In the genomic region with DNA sequence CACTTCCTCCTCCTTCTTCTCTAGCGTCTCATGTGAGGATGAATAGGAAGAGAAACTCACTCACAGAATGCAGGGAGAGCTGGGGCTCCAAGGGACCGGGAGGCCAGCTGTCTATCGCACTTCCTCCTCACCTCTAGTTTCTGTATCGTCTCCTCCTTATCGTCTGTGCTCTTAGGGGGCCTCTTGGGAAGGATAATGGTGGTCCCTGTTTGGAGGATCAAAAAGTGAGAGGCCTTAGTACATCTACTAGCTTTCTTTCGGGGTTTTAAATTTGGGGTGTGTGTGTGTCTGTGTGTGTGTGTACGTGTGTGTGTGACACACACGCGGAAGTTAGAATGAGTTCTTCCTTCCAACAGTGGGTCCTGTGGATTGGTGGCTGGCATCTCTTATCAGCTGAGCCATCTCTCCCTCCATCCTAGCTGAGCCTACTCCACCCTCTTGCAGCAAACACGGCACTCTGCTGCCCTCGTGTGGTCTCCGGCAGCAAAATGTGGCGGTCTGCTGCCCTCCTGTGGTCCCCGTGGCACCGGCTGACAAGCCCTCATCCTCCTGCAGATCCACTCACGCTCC, we compare ENCODE assay signal across 8 mouse cellular contexts. TPM values are rescaled to one million over a fixed set of nuclear protein-coding genes. Genes with fewer than 3 reads are reported as not detected.
DNase-seq lines count a peak whose midpoint lies in the region; ATAC-seq and TF ChIP-seq lines count a peak whose summit lies in the region.

No protein-coding gene starts in this region.

- DNase-seq in ES-E14 (ENCODE audit: low read depth, low spot score): peak; percentile 89
- peak; percentile 91 for DNase-seq in cerebellum, adult 11-12 months
- DNase-seq in heart, postnatal 25 days (ENCODE audit: low spot score): peak; percentile 81
- peak; percentile 91 to 93 for DNase-seq in layer of hippocampus, adult 2 months (ENCODE audit: low spot score in 2 of 2)
- DNase-seq in lung, adult 2 months: peak; percentile 90
- peak; percentile 93 for DNase-seq in testis, postnatal 10 days (ENCODE audit: low spot score)

- H3K4me1 ChIP-seq in ES-E14 (ENCODE audit: control insufficient read depth in 2 of 2, insufficient read depth in 2 of 2, low read length in 2 of 2, poor library complexity in 1 of 2): peaks cover 0 to 29% of the 10 kb centered on the region in 2 experiments; a peak in 3 of 4 replicates
- peaks cover 17% of the 10 kb centered on the region for H3K4me1 ChIP-seq in forebrain, embryonic 15.5 days
- peaks cover 31% of the 10 kb centered on the region for H3K4me1 ChIP-seq in lung, adult 2 months (ENCODE audit: control insufficient read depth, insufficient read depth, low read length)
- H3K4me1 ChIP-seq in neural tube, embryonic 15.5 days: peaks cover 35% of the 10 kb centered on the region

- H3K4me3 ChIP-seq in ES-E14 (ENCODE audit: insufficient read depth in 1 of 2, low read depth in 1 of 2, low read length in 2 of 2, poor library complexity in 1 of 2, severe bottlenecking in 1 of 2): peak overlapping the region in 1 of 2 experiments; percentile 2; a peak in 1 of 4 replicates
- H3K4me3 ChIP-seq in forebrain, embryonic 15.5 days: peak overlapping the region; percentile 34
- H3K4me3 ChIP-seq in layer of hippocampus, adult 2 months: peak overlapping the region; percentile 48
- peak overlapping the region; percentile 35 for H3K4me3 ChIP-seq in lung, adult 2 months (replicated peaks; ENCODE audit: extremely low read depth, low read depth, low read length)
- peak overlapping the region; percentile 35 for H3K4me3 ChIP-seq in neural tube, embryonic 15.5 days (replicated peaks)

- no peaks in the 10 kb centered on the region for H3K27me3 ChIP-seq in forebrain, embryonic 15.5 days
- H3K27me3 ChIP-seq in neural tube, embryonic 15.5 days (replicated peaks): peaks cover 7% of the 10 kb centered on the region; the same call in 1 of the 2 replicates

- no peaks in the 10 kb centered on the region for H3K36me3 ChIP-seq in ES-E14 (ENCODE audit: control insufficient read depth, insufficient read depth, low read length, poor library complexity, severe bottlenecking)
- H3K36me3 ChIP-seq in forebrain, embryonic 15.5 days: no peaks in the 10 kb centered on the region; the same call in 1 of the 2 replicates
- H3K36me3 ChIP-seq in neural tube, embryonic 15.5 days: no peaks in the 10 kb centered on the region

- no peaks in the 10 kb centered on the region for H3K9me3 ChIP-seq in ES-E14 (ENCODE audit: control insufficient read depth, insufficient read depth, low read depth, low read length)
- H3K9me3 ChIP-seq in forebrain, embryonic 15.5 days: no peaks in the 10 kb centered on the region
- no peaks in the 10 kb centered on the region for H3K9me3 ChIP-seq in neural tube, embryonic 15.5 days (replicated peaks)

- TF ChIP-seq CTCF in layer of hippocampus, adult 2 months (conservative IDR thresholded peaks at IDR 0.05): peak; percentile 100
- TF ChIP-seq CTCF in lung, adult 2 months (IDR thresholded peaks at IDR 0.05; ENCODE audit: insufficient read depth, low read length): peak; percentile 100

- peak; percentile 84 for ATAC-seq in forebrain, embryonic 15.5 days (replicated peaks)
- peak; percentile 81 for ATAC-seq in neural tube, embryonic 15.5 days (ENCODE audit: low FRiP score)

- no peak overlapping the region for H3K27ac ChIP-seq in ES-E14 (ENCODE audit: insufficient read depth, low read depth, low read length, poor library complexity, severe bottlenecking)
- H3K27ac ChIP-seq in forebrain, embryonic 15.5 days (replicated peaks): 0 out of 2 replicates have a peak overlapping the region, but pooled peaks have one; percentile 23
- H3K27ac ChIP-seq in layer of hippocampus, adult 2 months: peak overlapping the region; percentile 72
- H3K27ac ChIP-seq in neural tube, embryonic 15.5 days (replicated peaks): peak overlapping the region; percentile 46

- peak; percentile 46; the same call in 1 of the 2 replicates for TF ChIP-seq POLR2A in lung, adult 2 months (IDR thresholded peaks at IDR 0.05; ENCODE audit: borderline replicate concordance, extremely low read depth, low read depth, low read length)

- in situ Hi-C loops in ES-E14 (cut with MboI; ENCODE audit: low sequenced_read_pairs in 2 of 2, unreplicated experiment in 2 of 2): no loop called here

- intact Hi-C loops in heart, postnatal 25 days (cut with DNase I): loop anchor here (1.0 to 10.0 kb wide), 4 partner anchors 29 to 75 kb away; no protein-coding TSS in a partner anchor

- peak overlapping the region; percentile 62; the same call in 1 of the 2 replicates for H3K9ac ChIP-seq in ES-E14 (ENCODE audit: insufficient read depth, low read depth, low read length, poor library complexity, severe bottlenecking)
- peak overlapping the region; percentile 55; the same call in 1 of the 2 replicates for H3K9ac ChIP-seq in forebrain, embryonic 15.5 days (replicated peaks)
- H3K9ac ChIP-seq in neural tube, embryonic 15.5 days (replicated peaks): peak overlapping the region; percentile 55

- H3K4me2 ChIP-seq in forebrain, embryonic 15.5 days (replicated peaks): peak overlapping the region; percentile 55
- H3K4me2 ChIP-seq in neural tube, embryonic 15.5 days: peak overlapping the region; percentile 62

- WGBS in forebrain, embryonic 15.5 days: 13% methylated on average over 16 of the region's 16 CpGs
- 5% methylated on average over 16 of the region's 16 CpGs for WGBS in lung, adult 2 months
- WGBS in neural tube, embryonic 15.5 days: 13% methylated on average over 16 of the region's 16 CpGs

TF ChIP-seq in ES-E14, 5 proteins besides CTCF, POLR2A, EP300 and RAD21:
- TF ChIP-seq HCFC1 (IDR thresholded peaks at IDR 0.05; ENCODE audit: borderline replicate concordance, insufficient read depth, low read length): peak; percentile 48; the same call in 1 of the 2 replicates
- peak; percentile 100 for TF ChIP-seq ZC3H11A (IDR thresholded peaks at IDR 0.05; ENCODE audit: borderline replicate concordance, low read depth, low read length)
- no peak for TF ChIP-seq MAFK (IDR thresholded peaks at IDR 0.05; ENCODE audit: insufficient read depth, low read depth, low read length)
TF ChIP-seq in ES-E14: peak in this region for 2.

RNA-seq across cellular contexts. Expression of gene Gm16253, which starts 3.2 kb away (rescaled TPM):
- 1.8 and 2.0 TPM in 2 replicates for total RNA-seq in ES-E14 (2012; rRNA removed)
- 0.92 and 2.0 TPM in 2 replicates for polyA plus RNA-seq in forebrain, embryonic 15.5 days (2015; fragmentation: Nextera tagmentation; extraction: Ambion mirVana)
- 1 to 10 TPM; 1.1 to 2.1 TPM for total RNA-seq in heart, postnatal 25 days (2021)
- total RNA-seq in layer of hippocampus, adult 2 months (2021): not detected
- not detected in 2 replicates for polyA plus RNA-seq in lung, adult 2 months (2012; rRNA removed)
- polyA plus RNA-seq in neural tube, embryonic 15.5 days (2015; fragmentation: Nextera tagmentation; extraction: Ambion mirVana): 1.8 TPM in 2 replicates

RNA-seq across cellular contexts. Expression of gene Polr3gl, which starts 14.0 kb away (rescaled TPM):
- 5.7 and 8.1 TPM in 2 replicates for total RNA-seq in ES-E14 (2012; rRNA removed)
- 42.4 and 45.3 TPM in 2 replicates for polyA plus RNA-seq in forebrain, embryonic 15.5 days (2015; fragmentation: Nextera tagmentation; extraction: Ambion mirVana)
- total RNA-seq in heart, postnatal 25 days (2021): 10 to 100 TPM; 25.2 to 25.9 TPM
- 10 to 100 TPM; 32.1 to 34.4 TPM for total RNA-seq in layer of hippocampus, adult 2 months (2021)
- 18.3 and 21.3 TPM in 2 replicates for polyA plus RNA-seq in lung, adult 2 months (2012; rRNA removed)
- 35.2 and 35.8 TPM in 2 replicates for polyA plus RNA-seq in neural tube, embryonic 15.5 days (2015; fragmentation: Nextera tagmentation; extraction: Ambion mirVana)

RNA-seq across cellular contexts. Expression of gene Ankrd34a, which starts 16.5 kb away (rescaled TPM):
- 0.67 and 1.1 TPM in 2 replicates for total RNA-seq in ES-E14 (2012; rRNA removed)
- polyA plus RNA-seq in forebrain, embryonic 15.5 days (2015; fragmentation: Nextera tagmentation; extraction: Ambion mirVana): 12.5 and 13.4 TPM in 2 replicates
- 1 to 10 TPM; 1.9 to 2.4 TPM for total RNA-seq in heart, postnatal 25 days (2021)
- 10 to 100 TPM; 55.2 to 56.7 TPM for total RNA-seq in layer of hippocampus, adult 2 months (2021)
- polyA plus RNA-seq in lung, adult 2 months (2012; rRNA removed): 0.27 and 0.44 TPM in 2 replicates
- 18.6 and 21.0 TPM in 2 replicates for polyA plus RNA-seq in neural tube, embryonic 15.5 days (2015; fragmentation: Nextera tagmentation; extraction: Ambion mirVana)

RNA-seq across cellular contexts. Expression of gene Lix1l, which starts 21.0 kb away (rescaled TPM):
- 2.6 and 4.6 TPM in 2 replicates for total RNA-seq in ES-E14 (2012; rRNA removed)
- 5.0 and 6.4 TPM in 2 replicates for polyA plus RNA-seq in forebrain, embryonic 15.5 days (2015; fragmentation: Nextera tagmentation; extraction: Ambion mirVana)
- 10 to 100 TPM; 25.4 to 27.2 TPM for total RNA-seq in heart, postnatal 25 days (2021)
- 10 to 100 TPM; 29.0 to 29.1 TPM for total RNA-seq in layer of hippocampus, adult 2 months (2021)
- 20.6 and 34.4 TPM in 2 replicates for polyA plus RNA-seq in lung, adult 2 months (2012; rRNA removed)
- 5.6 and 6.3 TPM in 2 replicates for polyA plus RNA-seq in neural tube, embryonic 15.5 days (2015; fragmentation: Nextera tagmentation; extraction: Ambion mirVana)

RNA-seq across cellular contexts. Expression of gene Txnip, which starts 22.2 kb away (rescaled TPM):
- 128 and 161 TPM in 2 replicates for total RNA-seq in ES-E14 (2012; rRNA removed)
- polyA plus RNA-seq in forebrain, embryonic 15.5 days (2015; fragmentation: Nextera tagmentation; extraction: Ambion mirVana): 68.4 and 69.3 TPM in 2 replicates
- total RNA-seq in heart, postnatal 25 days (2021): 100 to 1,000 TPM; 341 to 607 TPM
- 10 to 100 TPM; 22.6 to 36.4 TPM for total RNA-seq in layer of hippocampus, adult 2 months (2021)
- 687 and 806 TPM in 2 replicates for polyA plus RNA-seq in lung, adult 2 months (2012; rRNA removed)
- 52.5 and 72.5 TPM in 2 replicates for polyA plus RNA-seq in neural tube, embryonic 15.5 days (2015; fragmentation: Nextera tagmentation; extraction: Ambion mirVana)

Comparison
In these comparisons a context has a peak if more than half of its experiments do, and no peak if none do; other contexts are left out.
1. RNA of gene Ankrd34a, which starts 16.5 kb away (total RNA-seq): 55.2 to 56.7 TPM in layer of hippocampus, adult 2 months; 1.9 to 2.4 TPM in heart, postnatal 25 days and 0.67 to 1.1 TPM in ES-E14; every median in the first group is over 10 times any median in the second.
2. Peak in every context shown above with its lines, with median percentiles within 50 percentile points of each other: DNase-seq and H3K9ac ChIP-seq.